Mouse (Mus musculus) gastrocnemius, adult 18-20 months (tissue): ENCODE data around the gene Pbxip1. TPM values are rescaled to one million over a fixed set of nuclear protein-coding genes. Genes with fewer than 3 reads are reported as not detected.
A peak's percentile ranks its signal among the peaks of the same experiment; 100 is the strongest.

Experiments used
- DNase-seq: peaks from one replicate; pipeline ENCODE4 v3.0.0; 2021; ENCODE audit warnings: low spot score
- total RNA-seq, 2 experiments: library from RNA; stranded (reverse); gene quantifications; 2 replicates each; pipeline ENCODE4 v1.2.3; 2021

Gene Pbxip1
- total RNA-seq, 2 experiments from 2014 or later: 226 to 236 TPM

GRCm38 (mm10) chr3:89482249-89482648, 45.7 kb downstream of the Pbxip1 start:
- DNase-seq: no peak

GRCm38 (mm10) chr3:89484766-89485524, 48.4 kb downstream of the Pbxip1 start:
- DNase-seq: peak; percentile 81

GRCm38 (mm10) chr3:89486111-89486510, 49.6 kb downstream of the Pbxip1 start:
- no peak for DNase-seq

GRCm38 (mm10) chr3:89486916-89487702, 50.6 kb downstream of the Pbxip1 start:
- DNase-seq: no peak

GRCm38 (mm10) chr3:89490790-89491189, 54.3 kb downstream of the Pbxip1 start:
- no peak for DNase-seq

- no peak for DNase-seq
Observed at GRCm38 (mm10) chr3:89491559-89491958, 55.1 kb downstream of the Pbxip1 start.

GRCm38 (mm10) chr3:89492701-89493151, 56.2 kb downstream of the Pbxip1 start:
- DNase-seq: no peak

GRCm38 (mm10) chr3:89494630-89495029, 58.1 kb downstream of the Pbxip1 start:
- DNase-seq: no peak

GRCm38 (mm10) chr3:89496366-89496765, 59.9 kb downstream of the Pbxip1 start:
- DNase-seq: no peak

- no peak for DNase-seq
Observed at GRCm38 (mm10) chr3:89499696-89500095, 63.2 kb downstream of the Pbxip1 start.

Other genes with a start within 250 kb of the Pbxip1 start
- 10 to 100 TPM; 15.5 to 17.8 TPM for gene Gba, start 233.8 kb upstream of the Pbxip1 start, total RNA-seq
- gene Thbs3, start 221.5 kb upstream of the Pbxip1 start, total RNA-seq: 1 to 10 TPM; 3.6 to 9.2 TPM
- 10 to 100 TPM; 45.4 to 46.7 TPM for gene Mtx1, start 209.6 kb upstream of the Pbxip1 start, total RNA-seq
- under 1 TPM; 0.18 to 0.40 TPM for gene Muc1, start 207.6 kb upstream of the Pbxip1 start, total RNA-seq
- gene Krtcap2, start 190.7 kb upstream of the Pbxip1 start, total RNA-seq: 10 to 100 TPM; 70.2 to 74.5 TPM
- under 1 TPM; 0.14 to 0.31 TPM for gene Trim46, start 190.4 kb upstream of the Pbxip1 start, total RNA-seq
- gene Dpm3, start 177.3 kb upstream of the Pbxip1 start, total RNA-seq: 10 to 100 TPM; 22.6 to 24.3 TPM
- 1 to 10 TPM; 7.0 to 8.9 TPM for gene Slc50a1, start 166.1 kb upstream of the Pbxip1 start, total RNA-seq
- 10 to 100 TPM in 1 of 2 experiments, 1 to 10 TPM in 1; 5.7 to 18.8 TPM for gene Efna1, start 155.6 kb upstream of the Pbxip1 start, total RNA-seq
- not detected for gene Efna3, start 113.7 kb upstream of the Pbxip1 start, total RNA-seq
- not detected for gene Efna4, start 98.7 kb upstream of the Pbxip1 start, total RNA-seq
- gene Adam15, start 86.7 kb upstream of the Pbxip1 start, total RNA-seq: 10 to 100 TPM; 16.9 to 26.1 TPM
- not detected for gene Dcst2, start 74.7 kb upstream of the Pbxip1 start, total RNA-seq
- not detected for gene Dcst1, start 71.5 kb upstream of the Pbxip1 start, total RNA-seq
- 10 to 100 TPM; 26.4 to 28.3 TPM for gene Zbtb7b, start 41.9 kb upstream of the Pbxip1 start, total RNA-seq
- under 1 TPM in 1 of 2 experiments, not detected in 1; 0.59 TPM for gene Lenep, start 33.9 kb upstream of the Pbxip1 start, total RNA-seq
- gene Flad1, start 24.8 kb upstream of the Pbxip1 start, total RNA-seq: 10 to 100 TPM; 45.2 to 51.6 TPM
- 1 to 10 TPM; 2.2 to 2.7 TPM for gene Cks1b, start 18.3 kb upstream of the Pbxip1 start, total RNA-seq
- gene Shc1, start 18.3 kb upstream of the Pbxip1 start, total RNA-seq: 10 to 100 TPM; 14.7 to 19.1 TPM
- 10 to 100 TPM in 1 of 2 experiments, 1 to 10 TPM in 1; 7.8 to 11.6 TPM for gene Pygo2, start 6.5 kb upstream of the Pbxip1 start, total RNA-seq
- gene Pmvk, start 17.8 kb downstream of the Pbxip1 start, total RNA-seq: 1 to 10 TPM; 8.7 to 9.2 TPM
- 1 to 10 TPM; 4.2 to 4.4 TPM for gene Kcnn3, start 83.5 kb downstream of the Pbxip1 start, total RNA-seq